Mouse (Mus musculus) heart, adult 11 months (tissue): ENCODE measurements around the gene Shank1.

Experiments used
- DNase-seq: peaks from one replicate; pipeline ENCODE4 v3.0.0; 2022

Gene Shank1

GRCm38 (mm10) chr7:44341714-44342113 is 31.7 kb downstream of the Shank1 start:
- DNase-seq: no peak

DNA sequence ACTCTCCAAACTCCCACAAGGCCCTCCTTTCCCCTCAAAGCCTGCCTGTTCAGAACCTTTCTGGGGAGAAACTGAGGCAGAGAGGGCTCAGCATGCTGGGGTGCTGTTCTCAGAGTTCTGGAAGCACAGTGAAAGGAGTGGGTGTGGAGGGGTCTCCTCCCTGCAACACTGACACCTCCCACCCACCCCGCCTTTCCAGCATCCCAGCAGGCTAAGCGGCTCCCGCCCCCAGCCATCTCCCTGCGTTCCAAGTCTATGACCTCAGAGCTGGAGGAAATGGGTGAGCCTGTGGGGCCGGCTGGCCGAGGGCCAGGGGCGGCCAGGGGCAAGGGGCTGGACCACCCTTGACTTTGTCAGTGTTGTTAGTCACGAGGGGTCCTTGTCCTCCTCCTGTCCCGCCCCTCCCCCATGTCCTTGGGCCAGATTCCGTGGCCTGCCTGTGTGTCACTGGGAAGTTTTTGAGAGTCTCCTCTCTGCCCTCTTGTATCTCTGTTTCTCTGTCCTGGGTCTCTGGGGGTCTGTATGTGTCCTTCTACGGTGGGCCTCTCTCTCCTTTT is 33.5 kb downstream of the Shank1 start:
- DNase-seq: peak; percentile 88

- DNase-seq: peak; percentile 92
These were observed 34.6 kb downstream of the Shank1 start for GRCm38 (mm10) chr7:44344622-44345021.

DNA sequence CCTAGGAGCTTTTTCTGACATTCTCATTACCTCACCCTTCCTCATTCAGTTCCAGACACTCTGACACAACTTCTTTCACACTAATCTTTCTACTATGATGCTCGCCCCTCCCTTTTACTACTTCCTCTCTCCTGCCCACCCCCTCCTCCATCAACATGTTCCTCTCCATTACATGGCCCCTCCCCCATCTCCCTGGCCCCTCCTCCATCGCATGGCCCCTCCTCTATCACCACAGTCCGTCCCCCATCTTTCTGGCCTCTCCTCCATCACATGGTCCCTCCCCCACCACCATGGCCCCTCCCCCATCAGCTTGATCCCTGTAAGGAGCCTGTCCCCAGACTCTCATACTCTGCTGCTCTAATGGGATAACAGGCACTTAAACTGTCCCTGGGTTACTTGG is 39.0 kb downstream of the Shank1 start:
- DNase-seq: no peak

DNA sequence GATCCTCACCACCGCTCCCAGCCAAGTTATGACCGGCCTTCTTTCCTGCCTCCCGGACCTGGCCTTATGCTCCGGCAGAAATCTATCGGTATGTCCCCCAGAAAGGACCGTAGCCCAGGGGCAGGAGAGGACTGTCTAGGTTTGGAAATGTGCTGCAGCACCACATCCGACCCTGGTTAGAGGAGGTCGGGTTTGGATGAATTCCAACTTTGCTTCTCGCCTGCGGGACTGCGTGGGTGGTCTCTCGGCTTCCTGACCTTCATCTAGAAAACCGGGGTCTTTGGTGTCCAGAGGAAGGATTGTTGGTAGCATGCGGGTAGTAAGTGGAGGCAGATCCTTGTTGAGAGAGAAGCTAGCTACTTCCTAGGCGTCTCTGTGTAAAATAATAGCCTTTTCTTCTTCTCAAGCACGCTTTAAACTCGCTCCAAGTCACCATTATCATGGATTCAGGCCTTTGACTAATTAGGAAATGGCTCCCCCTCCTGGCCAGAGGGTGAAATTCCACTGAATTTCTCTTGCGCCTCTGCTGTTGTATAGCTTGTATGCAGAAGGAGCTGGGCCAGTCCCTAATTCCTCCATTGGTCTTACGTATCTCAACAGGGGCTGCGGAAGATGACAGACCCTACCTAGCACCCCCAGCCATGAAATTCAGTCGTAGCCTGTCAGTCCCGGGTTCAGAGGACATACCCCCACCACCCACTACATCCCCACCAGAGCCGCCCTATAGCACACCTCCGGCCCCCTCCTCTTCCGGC is 41.1 kb downstream of the Shank1 start:
- peak; percentile 94 for DNase-seq

DNA sequence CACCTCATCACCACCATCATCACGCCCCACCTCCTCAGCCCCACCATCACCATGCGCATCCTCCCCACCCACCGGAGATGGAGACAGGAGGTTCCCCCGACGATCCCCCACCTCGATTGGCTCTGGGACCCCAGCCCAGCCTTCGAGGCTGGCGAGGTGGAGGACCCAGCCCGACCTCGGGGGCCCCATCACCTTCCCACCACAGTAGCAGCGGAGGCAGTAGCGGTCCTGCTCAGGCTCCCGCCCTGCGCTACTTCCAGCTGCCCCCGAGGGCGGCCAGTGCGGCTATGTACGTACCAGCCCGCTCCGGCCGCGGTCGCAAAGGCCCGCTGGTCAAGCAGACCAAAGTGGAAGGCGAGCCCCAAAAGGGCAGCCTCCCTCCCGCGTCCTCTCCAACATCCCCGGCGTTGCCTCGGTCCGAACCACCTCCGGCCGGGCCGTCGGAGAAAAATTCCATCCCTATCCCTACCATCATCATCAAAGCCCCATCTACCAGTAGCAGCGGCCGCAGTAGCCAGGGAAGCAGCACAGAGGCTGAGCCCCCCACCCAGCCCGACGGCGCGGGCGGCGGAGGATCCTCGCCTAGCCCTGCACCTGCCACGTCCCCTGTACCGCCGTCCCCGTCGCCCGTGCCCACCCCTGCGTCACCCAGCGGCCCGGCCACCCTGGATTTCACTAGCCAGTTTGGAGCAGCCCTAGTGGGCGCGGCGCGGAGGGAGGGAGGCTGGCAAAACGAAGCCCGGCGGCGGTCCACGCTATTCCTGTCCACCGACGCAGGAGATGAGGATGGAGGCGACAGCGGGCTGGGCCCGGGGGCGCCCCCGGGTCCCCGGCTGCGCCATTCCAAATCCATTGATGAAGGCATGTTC is 42.1 kb downstream of the Shank1 start:
- DNase-seq: peak; percentile 84

GRCm38 (mm10) chr7:44352750-44353600 is 42.9 kb downstream of the Shank1 start:
- DNase-seq: peak; percentile 81

- peak; percentile 91 for DNase-seq
These were observed 43.7 kb downstream of the Shank1 start for GRCm38 (mm10) chr7:44353601-44354340.

DNA sequence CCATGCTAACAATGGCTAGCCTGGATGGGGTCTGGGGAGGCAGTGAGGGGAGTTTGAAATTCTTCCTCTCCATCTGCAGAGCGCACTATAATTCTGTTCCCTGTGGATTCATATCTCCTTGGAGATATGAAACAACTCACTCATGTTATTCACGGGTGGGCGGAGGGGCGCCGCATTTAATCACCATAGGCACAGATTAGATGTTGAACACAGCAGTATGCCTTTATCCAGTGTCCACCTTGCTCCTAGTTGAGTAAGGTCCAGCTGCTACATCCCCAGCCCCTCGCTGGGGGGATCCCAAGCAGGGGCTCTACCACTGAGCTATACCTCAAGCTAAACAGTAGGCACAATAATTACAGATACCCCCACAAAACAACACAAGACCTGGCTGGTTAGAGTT is 45.4 kb downstream of the Shank1 start:
- no peak for DNase-seq

DNA sequence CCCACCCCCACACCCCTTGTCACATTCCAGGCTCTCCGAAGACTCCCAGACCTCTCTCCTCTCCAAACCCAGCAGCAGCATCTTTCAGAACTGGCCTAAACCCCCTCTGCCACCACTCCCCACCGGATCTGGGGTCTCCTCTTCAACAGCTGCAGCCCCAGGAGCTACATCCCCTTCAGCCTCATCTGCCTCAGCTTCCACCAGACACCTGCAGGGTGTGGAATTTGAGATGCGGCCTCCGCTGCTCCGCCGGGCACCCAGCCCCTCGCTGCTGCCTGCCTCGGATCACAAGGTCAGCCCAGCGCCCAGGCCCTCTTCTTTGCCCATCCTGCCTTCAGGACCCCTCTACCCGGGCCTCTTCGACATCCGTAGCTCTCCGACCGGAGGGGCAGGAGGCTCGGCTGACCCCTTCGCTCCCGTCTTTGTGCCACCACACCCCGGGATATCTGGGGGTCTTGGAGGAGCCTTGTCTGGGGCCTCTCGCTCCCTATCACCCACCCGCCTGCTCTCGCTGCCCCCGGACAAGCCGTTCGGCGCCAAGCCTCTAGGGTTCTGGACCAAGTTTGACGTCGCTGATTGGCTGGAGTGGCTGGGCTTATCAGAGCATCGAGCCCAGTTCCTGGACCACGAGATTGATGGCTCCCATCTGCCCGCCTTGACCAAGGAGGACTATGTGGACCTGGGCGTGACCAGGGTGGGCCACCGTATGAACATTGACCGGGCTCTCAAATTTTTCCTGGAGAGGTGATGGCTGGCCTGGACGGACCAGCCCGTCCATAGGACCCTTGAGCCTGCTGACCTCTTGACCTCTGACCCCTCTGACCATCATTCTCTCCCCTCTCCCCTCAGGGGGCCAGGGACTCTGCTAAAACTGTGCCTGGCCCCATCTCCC is 46.8 kb downstream of the Shank1 start:
- peak; percentile 91 for DNase-seq

- DNase-seq: no peak
These were observed 47.5 kb downstream of the Shank1 start for GRCm38 (mm10) chr7:44357531-44357930.

DNA sequence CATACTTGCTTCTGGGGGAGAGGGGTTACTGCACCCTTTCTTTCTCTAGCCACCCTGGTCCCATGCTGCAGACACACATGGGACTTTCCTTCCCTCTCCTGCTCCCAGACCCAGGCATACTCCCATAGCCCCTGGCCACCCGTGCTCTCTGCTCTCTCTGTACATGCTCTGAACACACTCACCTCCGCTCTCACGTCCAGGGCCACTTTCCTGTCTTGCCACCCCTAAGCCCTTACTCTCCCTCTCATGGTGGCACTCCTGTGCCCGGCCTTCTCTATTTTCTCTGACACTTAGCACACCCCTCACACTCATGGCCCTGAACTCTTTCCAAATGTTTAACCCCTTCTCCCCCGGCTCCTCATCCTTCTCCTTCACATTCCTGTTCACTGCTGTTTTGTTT is 48.0 kb downstream of the Shank1 start:
- no peak for DNase-seq

DNA sequence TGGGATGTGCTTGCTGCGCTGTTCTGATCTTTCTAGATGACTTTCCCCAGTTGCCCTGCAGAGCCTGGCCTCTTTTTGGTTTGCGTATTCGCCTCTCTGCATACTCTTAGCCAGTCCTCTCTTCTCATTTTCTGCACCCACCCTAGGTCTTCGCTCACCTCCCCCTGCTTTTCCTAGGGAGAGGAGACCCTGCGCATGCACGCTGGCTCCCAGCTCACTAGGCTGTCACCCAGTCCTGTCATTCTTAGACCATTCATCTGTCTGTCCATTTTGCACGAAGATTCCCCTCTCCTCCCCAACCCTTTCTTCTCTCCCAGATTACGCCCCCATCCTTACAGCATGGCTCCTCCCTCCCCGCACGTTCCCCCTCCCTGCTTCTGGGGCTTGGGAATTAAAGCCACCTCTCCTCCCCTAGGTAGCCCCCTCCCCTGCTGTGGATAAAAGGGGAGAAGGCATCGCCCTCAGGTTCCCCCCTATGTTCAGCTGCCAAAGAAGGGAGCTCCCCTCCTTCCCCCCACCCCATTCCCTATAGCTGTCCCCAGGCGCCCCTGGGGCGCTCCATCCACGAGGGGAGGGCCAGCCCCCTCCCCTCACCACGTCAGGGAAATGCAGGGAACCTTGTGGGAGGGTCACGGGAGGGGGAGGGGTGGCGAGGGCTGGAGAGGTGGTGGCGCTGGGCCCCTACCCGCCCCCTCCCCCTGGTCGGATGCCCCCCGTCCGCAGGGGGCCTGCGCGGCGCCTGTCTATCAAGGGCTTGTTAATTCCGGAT is 49.0 kb downstream of the Shank1 start:
- DNase-seq: peak; percentile 91

DNA sequence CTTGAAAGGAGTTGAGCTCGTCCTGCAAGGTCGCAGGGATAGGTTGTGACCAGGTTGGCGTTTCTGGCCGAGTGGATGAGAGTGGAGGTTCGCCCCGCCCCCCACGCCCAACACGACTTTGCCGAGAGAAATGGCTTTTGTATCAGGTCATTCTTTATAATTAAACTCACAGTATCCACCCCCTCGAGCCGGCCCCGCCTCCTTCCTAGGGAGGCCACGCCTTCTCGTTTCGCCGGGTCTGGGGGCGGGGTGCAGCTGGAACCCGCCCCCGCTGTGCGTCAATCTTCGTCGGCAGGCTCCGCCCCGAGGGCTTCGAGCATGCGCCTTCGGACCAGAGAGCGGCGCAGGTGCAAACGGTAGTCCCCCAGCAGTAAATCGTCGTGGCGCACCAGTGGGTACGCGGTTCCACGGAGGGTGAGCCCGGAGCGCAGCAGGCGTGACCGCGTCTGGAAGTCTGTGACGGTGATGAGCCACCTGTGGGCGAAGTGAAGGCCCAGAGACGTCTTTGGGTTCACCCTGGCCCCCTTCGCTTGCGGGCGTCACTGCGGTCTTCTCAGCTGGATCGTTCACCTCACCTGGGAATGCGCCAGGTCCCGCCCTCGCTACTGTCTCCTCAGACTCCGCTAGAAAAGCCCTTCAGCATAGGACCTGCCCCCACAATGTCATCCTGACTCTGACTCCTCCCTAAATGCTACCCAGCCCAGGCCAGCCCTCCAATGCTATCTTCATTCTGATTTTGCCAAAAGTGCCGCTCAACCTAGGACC is 50.0 kb downstream of the Shank1 start:
- DNase-seq: peak; percentile 99

DNA sequence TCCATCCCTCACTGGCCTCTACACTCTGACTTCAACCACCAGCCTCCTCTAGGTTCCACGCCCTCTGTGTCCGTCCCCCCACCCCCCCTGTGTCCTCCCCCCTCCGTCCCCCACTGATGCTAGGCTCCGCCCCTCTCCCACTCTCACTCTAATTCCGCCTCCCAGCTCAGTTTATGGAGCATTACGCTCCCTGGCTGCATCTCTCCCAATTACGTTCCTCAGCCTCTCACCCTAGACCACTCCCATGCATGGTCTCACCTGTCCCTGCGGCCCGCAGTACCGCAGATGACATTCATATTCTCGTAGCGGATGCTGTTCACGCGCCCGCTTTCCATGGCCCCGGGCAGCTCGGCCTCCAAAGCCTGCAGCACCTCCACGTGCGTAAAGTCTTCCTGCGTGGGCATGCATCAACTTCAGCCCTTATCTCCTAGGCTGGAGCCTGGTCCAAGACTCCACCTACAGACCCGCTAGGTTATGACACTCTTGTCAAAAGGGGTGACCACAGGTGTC is 50.8 kb downstream of the Shank1 start:
- DNase-seq: peak; percentile 93

DNA sequence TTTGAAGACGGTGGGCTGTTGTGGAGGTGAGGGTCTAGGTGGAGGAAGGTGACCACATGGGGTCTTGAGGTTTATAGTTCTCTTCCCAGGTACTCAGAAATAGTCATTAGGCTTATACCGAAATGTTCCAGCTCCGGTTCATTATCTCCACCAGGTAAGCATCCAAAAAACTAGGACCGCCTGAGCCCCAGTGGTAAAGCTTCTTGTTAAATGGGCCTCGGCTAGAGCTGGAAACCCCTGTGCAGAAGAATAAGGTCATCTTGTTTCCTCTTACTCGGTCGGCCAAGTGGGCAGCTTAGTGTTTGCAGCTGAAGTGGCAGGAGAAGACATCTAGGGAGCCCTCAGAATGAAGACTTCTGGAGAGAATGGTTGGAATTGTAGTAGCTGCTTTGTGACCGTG is 62.6 kb downstream of the Shank1 start:
- no peak for DNase-seq

DNA sequence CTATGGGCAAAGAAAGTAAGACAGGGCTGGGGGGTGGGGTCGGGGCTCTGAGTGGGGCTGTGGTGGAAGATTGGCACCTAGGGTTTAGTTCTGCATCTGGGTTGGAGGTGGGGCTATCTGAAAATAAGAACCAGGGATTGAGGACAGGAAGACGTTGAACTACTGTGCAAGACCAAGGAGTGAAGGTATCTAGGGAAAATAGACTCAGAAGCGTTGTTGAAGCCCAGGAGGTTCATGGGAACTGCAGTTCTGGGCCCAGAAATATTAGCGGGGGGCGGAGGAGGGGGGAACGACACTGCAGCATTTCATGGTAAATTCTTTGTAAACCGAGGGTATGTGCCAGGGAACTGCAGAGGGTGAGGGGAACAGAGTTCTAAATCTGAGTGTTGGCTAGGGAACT is 63.4 kb downstream of the Shank1 start:
- no peak for DNase-seq

- DNase-seq: peak; percentile 99
These were observed 64.0 kb downstream of the Shank1 start for GRCm38 (mm10) chr7:44373889-44374652.
